Comparison of ENCODE assay signal across 28 mouse cellular contexts in genomic region chr7:122939181-122939580, GRCm38 (mm10). TPM values are rescaled to one million over a fixed set of nuclear protein-coding genes. Genes with fewer than 3 reads are reported as not detected.
A peak's percentile ranks its signal among the peaks of the same experiment; 100 is the strongest.
DNase-seq lines count a peak whose midpoint lies in the region; ATAC-seq lines count a peak whose summit lies in the region.
"Had no signal": no experiment of that assay in that cellular context is flagged by ENCODE, and none has a peak within 500 bp of the region (broad histone marks: within the 10 kb centered on the region; RNA-seq: fewer than 3 reads in every experiment).

No protein-coding gene starts in this region.

- peak; percentile 34 for DNase-seq in 416B (ENCODE audit: low read depth)
- peak; percentile 58 for DNase-seq in CD4-positive, CD25-positive, alpha-beta regulatory T cell, adult 2 months (ENCODE audit: low read depth, low spot score)
- DNase-seq in ovary, postnatal 14 days (ENCODE audit: low spot score), result no peak
- DNase-seq: adrenal gland, postnatal 14 days; cerebellum, adult 8-10 months; cerebellum, postnatal 36 days; forebrain, postnatal 0 days; gastrocnemius, postnatal 25 days; heart, postnatal 36 days; kidney, postnatal 36 days; lung, adult 18-20 months; lung, postnatal 10 days; right cerebral cortex, postnatal 25 days; spleen, adult 18-20 months; thymus, adult 18-20 months had no signal

- no peak overlapping the region for H3K4me2 ChIP-seq in forebrain, embryonic 12.5 days
- H3K4me2 ChIP-seq in forebrain, embryonic 15.5 days (replicated peaks), result no peak overlapping the region
- H3K4me2 ChIP-seq: hindbrain, embryonic 15.5 days; kidney, embryonic 15.5 days; limb, embryonic 13.5 days; liver, embryonic 12.5 days; midbrain, embryonic 13.5 days; stomach, embryonic 15.5 days had no signal

- no peak overlapping the region for H3K9ac ChIP-seq in forebrain, embryonic 12.5 days
- H3K9ac ChIP-seq in forebrain, embryonic 15.5 days (replicated peaks), result no peak overlapping the region
- H3K9ac ChIP-seq: forebrain, postnatal 0 days; heart, embryonic 15.5 days; hindbrain, embryonic 15.5 days; kidney, embryonic 15.5 days; limb, embryonic 13.5 days; liver, embryonic 12.5 days; midbrain, embryonic 13.5 days; stomach, embryonic 15.5 days had no signal

- H3K27ac ChIP-seq in forebrain, embryonic 12.5 days, result no peak overlapping the region
- H3K27ac ChIP-seq in forebrain, embryonic 15.5 days (replicated peaks), result no peak overlapping the region
- H3K27ac ChIP-seq: embryonic facial prominence, embryonic 10.5 days; heart, embryonic 15.5 days; hindbrain, embryonic 15.5 days; kidney, embryonic 15.5 days; limb, embryonic 13.5 days; liver, embryonic 12.5 days; midbrain, embryonic 13.5 days; stomach, embryonic 15.5 days had no signal

- H3K36me3 ChIP-seq in forebrain, embryonic 12.5 days (replicated peaks), result no peaks in the 10 kb centered on the region
- no peaks in the 10 kb centered on the region for H3K36me3 ChIP-seq in forebrain, embryonic 15.5 days
- H3K36me3 ChIP-seq: embryonic facial prominence, embryonic 10.5 days; heart, embryonic 15.5 days; hindbrain, embryonic 15.5 days; kidney, embryonic 15.5 days; limb, embryonic 13.5 days; liver, embryonic 12.5 days; midbrain, embryonic 13.5 days; stomach, embryonic 15.5 days had no signal

- peaks cover 8% of the 10 kb centered on the region for H3K4me1 ChIP-seq in forebrain, embryonic 12.5 days
- peaks cover 9% of the 10 kb centered on the region for H3K4me1 ChIP-seq in forebrain, embryonic 15.5 days
- H3K4me1 ChIP-seq: embryonic facial prominence, embryonic 10.5 days; hindbrain, embryonic 15.5 days; kidney, embryonic 15.5 days; limb, embryonic 13.5 days; stomach, embryonic 15.5 days had no signal

- no peaks in the 10 kb centered on the region for H3K9me3 ChIP-seq in forebrain, embryonic 12.5 days
- H3K9me3 ChIP-seq in forebrain, embryonic 15.5 days, result no peaks in the 10 kb centered on the region
- H3K9me3 ChIP-seq: embryonic facial prominence, embryonic 10.5 days; heart, embryonic 15.5 days; hindbrain, embryonic 15.5 days; kidney, embryonic 15.5 days; limb, embryonic 13.5 days; liver, embryonic 12.5 days; midbrain, embryonic 13.5 days; stomach, embryonic 15.5 days had no signal

- peaks cover 3% of the 10 kb centered on the region for H3K27me3 ChIP-seq in forebrain, embryonic 12.5 days
- H3K27me3 ChIP-seq in forebrain, embryonic 15.5 days, result no peaks in the 10 kb centered on the region
- H3K27me3 ChIP-seq: heart, embryonic 15.5 days; hindbrain, embryonic 15.5 days; kidney, embryonic 15.5 days; limb, embryonic 13.5 days; midbrain, embryonic 13.5 days; stomach, embryonic 15.5 days had no signal

- no peak overlapping the region for H3K4me3 ChIP-seq in forebrain, embryonic 12.5 days (replicated peaks)
- no peak overlapping the region for H3K4me3 ChIP-seq in forebrain, embryonic 15.5 days
- H3K4me3 ChIP-seq: embryonic facial prominence, embryonic 10.5 days; heart, embryonic 15.5 days; hindbrain, embryonic 15.5 days; kidney, embryonic 15.5 days; limb, embryonic 13.5 days; liver, embryonic 12.5 days; midbrain, embryonic 13.5 days; stomach, embryonic 15.5 days had no signal

- peak; percentile 87 for ATAC-seq in granulocyte monocyte progenitor cell, adult 5-6 weeks (replicated peaks; ENCODE audit: poor library complexity, severe bottlenecking)
- ATAC-seq in megakaryocyte progenitor cell, adult 5-6 weeks (replicated peaks; ENCODE audit: poor library complexity), result peak; percentile 73
- ATAC-seq in forebrain, embryonic 12.5 days (ENCODE audit: low FRiP score), result no peak
- no peak for ATAC-seq in forebrain, embryonic 15.5 days (replicated peaks)
- ATAC-seq: intestine, postnatal 0 days; liver, embryonic 12.5 days; midbrain, embryonic 13.5 days had no signal

- 98% methylated on average over 3 of the region's 3 CpGs for WGBS in forebrain, embryonic 12.5 days
- WGBS in forebrain, embryonic 15.5 days, result 84% methylated on average over 3 of the region's 3 CpGs

RNA-seq across cellular contexts. Expression of gene Rbbp6, which starts 26.3 kb away (rescaled TPM):
- 89.0 and 129 TPM in 2 replicates for total RNA-seq in granulocyte monocyte progenitor cell, adult 5-6 weeks (2014; fragmentation: Nextera tagmentation)
- 61.3 and 66.8 TPM in 2 replicates for total RNA-seq in granulocyte monocyte progenitor cell, adult 5-6 weeks (2017)
- 115 and 134 TPM in 2 replicates for total RNA-seq in megakaryocyte progenitor cell, adult 5-6 weeks (2015)
- 48.0 and 67.5 TPM in 2 replicates for total RNA-seq in megakaryocyte progenitor cell, adult 5-6 weeks (2017)
- polyA plus RNA-seq in forebrain, embryonic 12.5 days (2016; fragmentation: Nextera tagmentation; extraction: Ambion mirVana), result 39.1 and 39.7 TPM in 2 replicates
- polyA plus RNA-seq in forebrain, embryonic 15.5 days (2015; fragmentation: Nextera tagmentation; extraction: Ambion mirVana), result 28.8 and 32.8 TPM in 2 replicates

Comparison
In these comparisons a context has a peak if more than half of its experiments do, and no peak if none do; other contexts are left out.
1. ATAC-seq: peak in granulocyte monocyte progenitor cell, adult 5-6 weeks (single experiment) and megakaryocyte progenitor cell, adult 5-6 weeks (single experiment); none in forebrain, embryonic 12.5 days (single experiment) and forebrain, embryonic 15.5 days (single experiment).